Mouse (Mus musculus): ENCODE data around the gene Rin1. TPM values are rescaled to one million over a fixed set of nuclear protein-coding genes. Genes with fewer than 3 reads are reported as not detected.
"Not testable (repeated sequence)": the region's sequence is repeated elsewhere in the genome, so short reads cannot be mapped to it uniquely, and the experiment has no call there.

Gene Rin1
- polyA plus RNA-seq, 1 experiment from 2014 or later: 0.50 TPM

GRCm38 (mm10) chr19:5071545-5072369, 21.5 kb downstream of the Rin1 start:
- H3K9me3 ChIP-seq (replicated peaks): no peaks in the 10 kb centered on the region
- WGBS (ENCODE audit: insufficient replicate concordance): 4% methylated on average over 40 of the region's 40 CpGs
- peak overlapping the region; percentile 54 for H3K9ac ChIP-seq
- peaks cover 63% of the 10 kb centered on the region for H3K4me1 ChIP-seq
- no peaks in the 10 kb centered on the region for H3K36me3 ChIP-seq
- H3K4me3 ChIP-seq: peak overlapping the region; percentile 57
- H3K27ac ChIP-seq: peak overlapping the region; percentile 64
- H3K4me2 ChIP-seq: peak overlapping the region; percentile 92
- peak; percentile 77 for ATAC-seq
- H3K27me3 ChIP-seq (replicated peaks): peaks cover 81% of the 10 kb centered on the region

GRCm38 (mm10) chr19:5072389-5073019, 22.2 kb downstream of the Rin1 start:
- Histone ChIP-seq H3K27me3 (replicated peaks) (peaks cover 74% of the 10 kb centered on the region), H3K9ac (peak overlapping the region; percentile 54)

GRCm38 (mm10) chr19:5073028-5073427, 22.7 kb downstream of the Rin1 start:
- peaks cover 51% of the 10 kb centered on the region for H3K4me1 ChIP-seq
- peak overlapping the region; percentile 14; the same call in 1 of the 2 replicates for H3K9ac ChIP-seq
- H3K36me3 ChIP-seq: no peaks in the 10 kb centered on the region
- 2% methylated on average over 15 of the region's 15 CpGs for WGBS (ENCODE audit: insufficient replicate concordance)
- H3K4me3 ChIP-seq: peak overlapping the region; percentile 57
- ATAC-seq: peak; percentile 3; the same call in 1 of the 2 replicates
- H3K27me3 ChIP-seq (replicated peaks): peaks cover 69% of the 10 kb centered on the region
- H3K27ac ChIP-seq: no peak overlapping the region
- H3K9me3 ChIP-seq (replicated peaks): no peaks in the 10 kb centered on the region
- H3K4me2 ChIP-seq: peak overlapping the region; percentile 92

More at GRCm38 (mm10) chr19:5072389-5073019, 22.2 kb downstream of the Rin1 start:
- ATAC-seq: peak; percentile 29; the same call in 1 of the 2 replicates
- peak overlapping the region; percentile 64 for H3K27ac ChIP-seq
- WGBS (ENCODE audit: insufficient replicate concordance): 6% methylated on average over 20 of the region's 20 CpGs
- H3K4me3 ChIP-seq: peak overlapping the region; percentile 57
- H3K4me2 ChIP-seq: peak overlapping the region; percentile 92
- peaks cover 56% of the 10 kb centered on the region for H3K4me1 ChIP-seq
- H3K36me3 ChIP-seq: no peaks in the 10 kb centered on the region
- no peaks in the 10 kb centered on the region for H3K9me3 ChIP-seq (replicated peaks)

GRCm38 (mm10) chr19:5073518-5073917, 23.2 kb downstream of the Rin1 start:
- Histone ChIP-seq H3K4me3 (no peak overlapping the region), H3K9ac (no peak overlapping the region), H3K27ac (no peak overlapping the region), H3K27me3 (replicated peaks) (peaks cover 69% of the 10 kb centered on the region), H3K4me2 (no peak overlapping the region), H3K9me3 (replicated peaks) (no peaks in the 10 kb centered on the region), H3K36me3 (no peaks in the 10 kb centered on the region), H3K4me1 (peaks cover 46% of the 10 kb centered on the region)
- WGBS (ENCODE audit: insufficient replicate concordance): 39% methylated on average over 5 of the region's 5 CpGs
- ATAC-seq: no peak

- no peak overlapping the region for H3K27ac ChIP-seq
- no peaks in the 10 kb centered on the region for H3K9me3 ChIP-seq (replicated peaks)
- peaks cover 81% of the 10 kb centered on the region for H3K27me3 ChIP-seq (replicated peaks)
- H3K4me3 ChIP-seq: no peak overlapping the region
- ATAC-seq: no peak
- H3K36me3 ChIP-seq: no peaks in the 10 kb centered on the region
- H3K4me1 ChIP-seq: no peaks in the 10 kb centered on the region
- WGBS (ENCODE audit: insufficient replicate concordance): 85% methylated on average over 1 of the region's 1 CpGs
- no peak overlapping the region for H3K9ac ChIP-seq
- H3K4me2 ChIP-seq: no peak overlapping the region
These were observed 29.0 kb downstream of the Rin1 start for GRCm38 (mm10) chr19:5079279-5079678.

GRCm38 (mm10) chr19:5082005-5082404, 31.7 kb downstream of the Rin1 start:
- no peaks in the 10 kb centered on the region for H3K36me3 ChIP-seq
- WGBS (ENCODE audit: insufficient replicate concordance): 45% methylated on average over 18 of the region's 18 CpGs
- no peaks in the 10 kb centered on the region for H3K9me3 ChIP-seq (replicated peaks)
- no peak overlapping the region for H3K4me2 ChIP-seq
- peaks cover 13% of the 10 kb centered on the region for H3K4me1 ChIP-seq
- H3K27me3 ChIP-seq (replicated peaks): peaks cover 84% of the 10 kb centered on the region
- H3K9ac ChIP-seq: no peak overlapping the region
- H3K4me3 ChIP-seq: no peak overlapping the region
- no peak for ATAC-seq
- H3K27ac ChIP-seq: no peak overlapping the region

- no peak overlapping the region for H3K9ac ChIP-seq
- no peak overlapping the region for H3K4me3 ChIP-seq
- no peaks in the 10 kb centered on the region for H3K36me3 ChIP-seq
- H3K4me1 ChIP-seq: peaks cover 19% of the 10 kb centered on the region
- H3K9me3 ChIP-seq (replicated peaks): no peaks in the 10 kb centered on the region
- 45% methylated on average over 24 of the region's 24 CpGs for WGBS (ENCODE audit: insufficient replicate concordance)
- no peak overlapping the region for H3K4me2 ChIP-seq
- no peak overlapping the region for H3K27ac ChIP-seq
- ATAC-seq: no peak
- peaks cover 88% of the 10 kb centered on the region for H3K27me3 ChIP-seq (replicated peaks)
These were observed 32.3 kb downstream of the Rin1 start for GRCm38 (mm10) chr19:5082596-5082995.

GRCm38 (mm10) chr19:5083961-5084833, 33.9 kb downstream of the Rin1 start:
- Histone ChIP-seq H3K4me3 (peak overlapping the region; percentile 57; the same call in 1 of the 2 replicates), H3K9me3 (replicated peaks) (no peaks in the 10 kb centered on the region), H3K4me1 (peaks cover 27% of the 10 kb centered on the region), H3K9ac (no peak overlapping the region), H3K4me2 (peak overlapping the region; percentile 81; the same call in 1 of the 2 replicates), H3K27me3 (replicated peaks) (peaks cover 81% of the 10 kb centered on the region), H3K36me3 (no peaks in the 10 kb centered on the region), H3K27ac (no peak overlapping the region)
- WGBS (ENCODE audit: insufficient replicate concordance): 57% methylated on average over 3 of the region's 3 CpGs
- no peak for ATAC-seq

GRCm38 (mm10) chr19:5084834-5085144, 34.5 kb downstream of the Rin1 start:
- Histone ChIP-seq H3K27me3 (replicated peaks) (peaks cover 75% of the 10 kb centered on the region), H3K4me2 (peak overlapping the region; percentile 81), H3K4me3 (peak overlapping the region; percentile 57), H3K36me3 (peaks cover 4% of the 10 kb centered on the region; the same call in 1 of the 2 replicates), H3K9ac (no peak overlapping the region), H3K9me3 (replicated peaks) (no peaks in the 10 kb centered on the region), H3K4me1 (peaks cover 31% of the 10 kb centered on the region), H3K27ac (no peak overlapping the region)
- WGBS (ENCODE audit: insufficient replicate concordance): 5% methylated on average over 15 of the region's 15 CpGs
- ATAC-seq: no peak

GRCm38 (mm10) chr19:5085145-5085863, 35.0 kb downstream of the Rin1 start, which contains the start of gene Tmem151a:
Gene Tmem151a, minus strand, starts transcription at chr19:5085531.
- peaks cover 31% of the 10 kb centered on the region for H3K4me1 ChIP-seq
- H3K9me3 ChIP-seq (replicated peaks): no peaks in the 10 kb centered on the region
- peak within 1 kb of the TSS; percentile 57 for H3K4me3 ChIP-seq
- no peak within 1 kb of the TSS for H3K27ac ChIP-seq
- no peak for ATAC-seq
- H3K4me2 ChIP-seq: peak within 1 kb of the TSS; percentile 81
- H3K27me3 ChIP-seq (replicated peaks): peaks cover 70% of the 10 kb centered on the region
- no peak within 1 kb of the TSS for H3K9ac ChIP-seq
- peaks cover 7% of the 10 kb centered on the region; the same call in 1 of the 2 replicates for H3K36me3 ChIP-seq
- 2% methylated on average over 69 of the region's 69 CpGs for WGBS (ENCODE audit: insufficient replicate concordance)

- Histone ChIP-seq H3K27me3 (replicated peaks) (peaks cover 58% of the 10 kb centered on the region), H3K4me1 (peaks cover 31% of the 10 kb centered on the region), H3K36me3 (peaks cover 18% of the 10 kb centered on the region)
- H3K4me3 ChIP-seq; H3K9me3 ChIP-seq (replicated peaks); H3K27ac ChIP-seq; H3K9ac ChIP-seq; ATAC-seq; H3K4me2 ChIP-seq: not testable (repeated sequence)
- WGBS (ENCODE audit: insufficient replicate concordance): 47% methylated on average over 4 of the region's 4 CpGs
These were observed 36.3 kb downstream of the Rin1 start for GRCm38 (mm10) chr19:5086533-5086932.

Measured in liver, embryonic 12.5 days (tissue).